Mouse (Mus musculus): ENCODE measurements at regions not wholly inside any gene's neighbourhood (a gene's known extent, or its start where the extent isn't known, plus 50 kb on each side); places are given as distances from the start of the nearest gene placed in this dataset.

GRCm38 (mm10) chr15:87101146-87101545 lies 443.0 kb upstream of the Fam19a5 start:
- TF ChIP-seq POLR2A (IDR thresholded peaks at IDR 0.05; ENCODE audit: control insufficient read depth, extremely low read depth, insufficient read depth, low read length, poor library complexity), result no peak
- no peak for TF ChIP-seq CTCF (IDR thresholded peaks at IDR 0.05; ENCODE audit: borderline replicate concordance, control insufficient read depth, extremely low read depth, insufficient read depth, low read length, poor library complexity)

Measured in thymus, adult 2 months (tissue).